Mouse (Mus musculus) lung, adult 2 months (tissue): ENCODE results near the gene Ubash3b.

Experiments used
- CTCF ChIP-seq: fragments of 200-500 bp; IDR thresholded peaks from 2 replicates; pipeline ENCODE4 v1.5.1; 2011; ENCODE audit warnings: mild to moderate bottlenecking, low read length, control low read depth; ENCODE audit not compliant: insufficient read depth
- POLR2A ChIP-seq: fragments of 200-500 bp; IDR thresholded peaks from 2 replicates; pipeline ENCODE4 v1.6.1; 2011; ENCODE audit warnings: low read depth, mild to moderate bottlenecking, control low read depth, low read length, borderline replicate concordance; ENCODE audit errors: extremely low read depth

DNA sequence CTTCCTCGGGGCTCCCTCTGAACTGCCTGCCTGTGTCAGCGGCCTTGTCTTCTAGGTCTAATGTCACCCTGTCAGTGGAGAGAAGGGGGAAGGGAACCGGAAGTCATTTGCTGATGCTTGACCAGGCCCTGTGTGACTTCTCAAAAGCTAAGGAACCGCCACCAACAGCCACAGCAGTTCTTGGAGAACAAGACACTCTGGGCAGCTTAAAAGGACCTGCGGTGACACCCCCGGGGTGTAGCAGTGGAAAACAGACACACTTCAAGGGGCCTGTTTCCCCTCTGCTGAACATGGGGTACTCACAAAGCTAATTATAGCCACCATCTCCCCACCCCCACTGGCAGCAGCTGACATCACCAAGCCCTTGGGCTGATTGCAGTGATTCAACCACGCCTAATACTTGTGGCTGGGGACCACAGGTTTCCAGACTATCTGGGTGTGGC, 56.3 kb downstream of the Ubash3b start:
- no peak for TF ChIP-seq POLR2A
- no peak for TF ChIP-seq CTCF
